Mouse (Mus musculus): ENCODE data around the gene Zbtb9. TPM values are rescaled to one million over a fixed set of nuclear protein-coding genes. Genes with fewer than 3 reads are reported as not detected.

Gene Zbtb9
- total RNA-seq, 2 experiments from 2014 or later = 14.4 to 17.7 TPM

Other genes with a start within 250 kb of the Zbtb9 start
- gene Bnip1, start 192.1 kb upstream of the Zbtb9 start, total RNA-seq (2014; fragmentation: Nextera tagmentation) = 23.5 and 51.0 TPM in 2 replicates
- 39.2 and 46.8 TPM in 2 replicates for gene Bnip1, start 192.1 kb upstream of the Zbtb9 start, total RNA-seq (2017)
- not detected in 2 replicates for gene Nkx2-5, start 128.2 kb upstream of the Zbtb9 start, total RNA-seq (2014; fragmentation: Nextera tagmentation)
- gene Nkx2-5, start 128.2 kb upstream of the Zbtb9 start, total RNA-seq (2017) = not detected in 2 replicates
- 6.0 and 6.2 TPM in 2 replicates for gene Kifc5b, start 56.1 kb upstream of the Zbtb9 start, total RNA-seq (2014; fragmentation: Nextera tagmentation)
- gene Kifc5b, start 56.1 kb upstream of the Zbtb9 start, total RNA-seq (2017) = 8.7 and 12.6 TPM in 2 replicates
- gene Phf1, start 40.1 kb upstream of the Zbtb9 start, total RNA-seq (2014; fragmentation: Nextera tagmentation) = 3.4 and 9.3 TPM in 2 replicates
- 1.4 and 2.1 TPM in 2 replicates for gene Phf1, start 40.1 kb upstream of the Zbtb9 start, total RNA-seq (2017)
- 226 and 256 TPM in 2 replicates for gene Cuta, start 33.6 kb upstream of the Zbtb9 start, total RNA-seq (2014; fragmentation: Nextera tagmentation)
- 47.5 and 60.5 TPM in 2 replicates for gene Cuta, start 33.6 kb upstream of the Zbtb9 start, total RNA-seq (2017)
- 7.2 and 10.1 TPM in 2 replicates for gene Syngap1, start 31.9 kb upstream of the Zbtb9 start, total RNA-seq (2014; fragmentation: Nextera tagmentation)
- 0.31 and 0.69 TPM in 2 replicates for gene Syngap1, start 31.9 kb upstream of the Zbtb9 start, total RNA-seq (2017)
- gene Bak1, start 55.8 kb downstream of the Zbtb9 start, total RNA-seq (2014; fragmentation: Nextera tagmentation) = 137 and 143 TPM in 2 replicates
- 55.9 and 59.2 TPM in 2 replicates for gene Bak1, start 55.8 kb downstream of the Zbtb9 start, total RNA-seq (2017)
- 4.0 and 8.5 TPM in 2 replicates for gene Itpr3, start 84.1 kb downstream of the Zbtb9 start, total RNA-seq (2014; fragmentation: Nextera tagmentation)
- 6.1 and 6.5 TPM in 2 replicates for gene Itpr3, start 84.1 kb downstream of the Zbtb9 start, total RNA-seq (2017)
- 142 and 196 TPM in 2 replicates for gene Uqcc2, start 160.7 kb downstream of the Zbtb9 start, total RNA-seq (2014; fragmentation: Nextera tagmentation)
- 166 and 171 TPM in 2 replicates for gene Uqcc2, start 160.7 kb downstream of the Zbtb9 start, total RNA-seq (2017)
- not detected in 2 replicates for gene Ip6k3, start 194.6 kb downstream of the Zbtb9 start, total RNA-seq (2014; fragmentation: Nextera tagmentation)
- not detected in 2 replicates for gene Ip6k3, start 194.6 kb downstream of the Zbtb9 start, total RNA-seq (2017)
- 36.5 and 36.9 TPM in 2 replicates for gene Lemd2, start 231.3 kb downstream of the Zbtb9 start, total RNA-seq (2014; fragmentation: Nextera tagmentation)
- gene Lemd2, start 231.3 kb downstream of the Zbtb9 start, total RNA-seq (2017) = 23.5 and 29.7 TPM in 2 replicates